Mouse (Mus musculus): Measurements from ENCODE around the gene Ptprn2. TPM values are rescaled to one million over a fixed set of nuclear protein-coding genes. Genes with fewer than 3 reads are reported as not detected.

The Ptprn2 gene
- polyA plus RNA-seq, 1 experiment from 2014 or later: 0.79 TPM

DNA sequence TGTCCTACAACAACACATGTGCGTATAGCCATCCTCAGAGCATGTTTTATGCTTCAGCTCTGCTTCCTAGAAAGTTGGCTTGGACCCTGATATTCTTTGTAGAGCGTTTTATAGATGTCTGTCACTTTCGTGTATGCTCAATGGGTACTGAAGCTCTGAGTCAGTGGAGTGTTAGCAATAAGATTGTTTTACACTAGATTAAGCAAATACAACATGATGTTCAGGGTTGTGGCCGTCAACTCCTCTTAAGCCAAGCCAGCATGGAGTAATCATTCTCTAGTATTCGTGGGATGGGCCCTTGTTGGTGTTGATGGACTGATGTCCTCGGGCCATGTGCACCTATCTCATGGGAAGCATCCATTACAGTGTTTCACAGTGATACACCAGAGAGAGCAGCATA is 610.4 kb downstream of the Ptprn2 start:
- Histone ChIP-seq H3K9ac (replicated peaks; ENCODE audit: low read length) (no peak overlapping the region), H3K4me1 (ENCODE audit: control insufficient read depth, insufficient read depth, low read length) (no peaks in the 10 kb centered on the region), H3K36me3 (replicated peaks; ENCODE audit: control insufficient read depth, insufficient read depth, low read depth, low read length) (no peaks in the 10 kb centered on the region), H3K9me3 (replicated peaks; ENCODE audit: control insufficient read depth, low read length) (no peaks in the 10 kb centered on the region), H3K27ac (replicated peaks; ENCODE audit: low read depth, low read length) (no peak overlapping the region), H3K27me3 (ENCODE audit: control insufficient read depth, insufficient read depth, low read length) (no peaks in the 10 kb centered on the region), H3K4me3 (ENCODE audit: low read depth, low read length) (no peak overlapping the region), H3K4me2 (ENCODE audit: low read depth, low read length) (no peak overlapping the region)
- DNase-seq (ENCODE audit: low spot score) (no peak), ATAC-seq (replicated peaks; ENCODE audit: insufficient number of reproducible peaks, low FRiP score, low TSS enrichment, low read depth) (no peak)
- 83% methylated on average over 6 of the region's 6 CpGs for WGBS

DNA sequence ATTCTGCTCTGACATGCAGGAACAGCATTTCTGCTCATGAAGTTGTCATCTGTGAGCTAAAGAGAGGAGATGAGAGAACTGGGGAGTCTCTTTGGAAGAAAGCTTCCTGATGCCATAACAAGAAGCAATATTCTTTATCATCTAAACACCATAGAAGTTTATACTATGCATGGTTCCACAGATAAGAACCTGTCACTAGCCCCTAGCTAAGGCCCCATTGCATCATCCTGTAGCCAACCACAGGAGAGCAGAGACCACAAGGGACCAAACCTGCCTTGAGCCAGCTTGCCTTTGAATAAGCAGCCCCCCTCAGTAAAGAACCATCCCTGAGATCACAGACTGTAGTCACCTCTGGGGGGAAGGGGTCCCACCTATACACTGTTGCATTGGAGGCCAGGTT is 612.8 kb downstream of the Ptprn2 start:
- Histone ChIP-seq H3K27me3 (ENCODE audit: control insufficient read depth, insufficient read depth, low read length) (no peaks in the 10 kb centered on the region), H3K9ac (replicated peaks; ENCODE audit: low read length) (no peak overlapping the region), H3K9me3 (replicated peaks; ENCODE audit: control insufficient read depth, low read length) (no peaks in the 10 kb centered on the region), H3K4me1 (ENCODE audit: control insufficient read depth, insufficient read depth, low read length) (no peaks in the 10 kb centered on the region), H3K4me2 (ENCODE audit: low read depth, low read length) (no peak overlapping the region), H3K4me3 (ENCODE audit: low read depth, low read length) (no peak overlapping the region), H3K36me3 (replicated peaks; ENCODE audit: control insufficient read depth, insufficient read depth, low read depth, low read length) (no peaks in the 10 kb centered on the region), H3K27ac (replicated peaks; ENCODE audit: low read depth, low read length) (no peak overlapping the region)
- ATAC-seq (replicated peaks; ENCODE audit: insufficient number of reproducible peaks, low FRiP score, low TSS enrichment, low read depth) (no peak), DNase-seq (ENCODE audit: low spot score) (no peak)

DNA sequence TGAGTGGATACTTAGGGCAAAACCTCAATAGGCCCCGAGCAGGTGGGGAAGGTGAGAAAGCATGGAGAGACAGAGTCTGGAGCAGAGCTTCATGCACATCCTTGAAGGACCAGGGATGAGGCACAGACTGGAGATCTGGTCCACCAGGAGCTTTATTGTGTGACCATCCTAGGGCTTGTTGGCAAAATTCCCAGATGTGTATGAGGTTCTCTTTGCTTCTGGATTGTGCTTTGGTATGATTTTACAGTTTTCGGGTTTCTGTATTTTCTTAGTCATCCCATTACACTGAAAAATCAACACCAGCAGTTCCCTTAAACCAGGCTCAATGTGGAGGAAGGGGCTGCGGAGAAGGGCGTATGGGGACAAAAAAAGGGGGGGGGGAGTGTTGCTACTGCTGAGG is 621.2 kb downstream of the Ptprn2 start:
- Histone ChIP-seq H3K4me3 (ENCODE audit: low read depth, low read length) (no peak overlapping the region), H3K27ac (replicated peaks; ENCODE audit: low read depth, low read length) (no peak overlapping the region), H3K4me2 (ENCODE audit: low read depth, low read length) (no peak overlapping the region), H3K9me3 (replicated peaks; ENCODE audit: control insufficient read depth, low read length) (no peaks in the 10 kb centered on the region), H3K27me3 (ENCODE audit: control insufficient read depth, insufficient read depth, low read length) (no peaks in the 10 kb centered on the region), H3K36me3 (replicated peaks; ENCODE audit: control insufficient read depth, insufficient read depth, low read depth, low read length) (no peaks in the 10 kb centered on the region), H3K9ac (replicated peaks; ENCODE audit: low read length) (no peak overlapping the region), H3K4me1 (ENCODE audit: control insufficient read depth, insufficient read depth, low read length) (no peaks in the 10 kb centered on the region; the same call in 1 of the 2 replicates)
- 43% methylated on average over 4 of the region's 4 CpGs for WGBS
- DNase-seq (ENCODE audit: low spot score) (no peak), ATAC-seq (replicated peaks; ENCODE audit: insufficient number of reproducible peaks, low FRiP score, low TSS enrichment, low read depth) (no peak)

DNA sequence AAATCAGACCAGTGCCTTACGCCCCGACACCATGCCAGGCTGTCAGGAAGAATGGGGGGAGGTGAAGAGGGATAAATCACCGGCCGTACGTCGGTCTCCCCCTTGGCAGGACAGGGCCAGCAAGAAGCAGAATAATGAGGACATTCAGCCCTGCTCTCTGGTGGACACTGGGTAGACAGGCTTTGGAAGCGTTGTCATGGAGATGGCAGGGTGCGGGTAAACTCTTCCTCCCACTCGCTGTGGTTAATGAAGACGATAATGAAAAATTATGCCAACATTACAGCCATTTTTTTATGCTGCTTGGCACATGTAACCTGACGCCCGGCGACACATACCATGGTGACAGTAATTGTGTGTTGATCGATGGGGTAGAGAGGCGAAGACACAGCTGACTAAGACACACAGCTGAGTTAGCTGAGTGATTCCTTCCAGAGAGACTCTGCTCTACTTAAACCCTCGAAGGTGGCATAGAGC is 621.7 kb downstream of the Ptprn2 start:
- peak; percentile 36 for DNase-seq (ENCODE audit: low spot score)
- Histone ChIP-seq H3K27ac (replicated peaks; ENCODE audit: low read depth, low read length) (no peak overlapping the region), H3K9me3 (replicated peaks; ENCODE audit: control insufficient read depth, low read length) (no peaks in the 10 kb centered on the region), H3K36me3 (replicated peaks; ENCODE audit: control insufficient read depth, insufficient read depth, low read depth, low read length) (no peaks in the 10 kb centered on the region), H3K27me3 (ENCODE audit: control insufficient read depth, insufficient read depth, low read length) (no peaks in the 10 kb centered on the region), H3K4me1 (ENCODE audit: control insufficient read depth, insufficient read depth, low read length) (no peaks in the 10 kb centered on the region; the same call in 1 of the 2 replicates), H3K9ac (replicated peaks; ENCODE audit: low read length) (no peak overlapping the region), H3K4me3 (ENCODE audit: low read depth, low read length) (no peak overlapping the region), H3K4me2 (ENCODE audit: low read depth, low read length) (no peak overlapping the region)
- WGBS: 22% methylated on average over 16 of the region's 16 CpGs
- peak; percentile 91 for ATAC-seq (replicated peaks; ENCODE audit: insufficient number of reproducible peaks, low FRiP score, low TSS enrichment, low read depth)

DNA sequence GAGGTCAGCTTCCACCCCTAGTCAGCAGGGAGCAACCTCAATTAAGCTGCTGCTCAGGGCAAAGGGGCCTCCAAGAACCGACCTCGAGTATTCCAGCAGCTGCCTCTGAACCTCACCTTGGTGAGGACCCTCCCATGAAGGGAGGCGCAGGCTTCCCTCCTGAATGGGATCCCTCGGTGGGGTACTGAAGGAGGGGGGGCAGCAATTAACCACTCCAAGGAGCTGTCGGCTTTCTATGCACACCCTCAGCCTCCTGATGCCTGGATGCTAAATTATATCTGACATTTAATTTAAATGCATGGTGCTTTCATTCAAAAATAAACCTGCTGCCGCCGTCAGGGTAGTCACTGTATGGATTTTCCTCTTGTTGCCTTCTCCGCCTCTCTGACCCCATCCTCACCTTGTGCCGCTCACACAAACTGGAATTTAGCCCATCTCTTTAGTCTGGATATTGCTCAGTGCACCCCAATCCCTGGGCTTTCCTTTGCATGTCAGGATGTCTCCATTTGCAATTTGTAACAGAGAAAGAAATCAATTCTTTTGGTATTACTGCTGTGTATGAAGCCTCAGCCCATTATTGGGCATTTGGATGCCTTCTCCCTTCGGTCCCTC is 629.8 kb downstream of the Ptprn2 start:
- H3K4me3 ChIP-seq (ENCODE audit: low read depth, low read length): no peak overlapping the region
- no peak overlapping the region for H3K4me2 ChIP-seq (ENCODE audit: low read depth, low read length)
- DNase-seq (ENCODE audit: low spot score) (no peak), ATAC-seq (replicated peaks; ENCODE audit: insufficient number of reproducible peaks, low FRiP score, low TSS enrichment, low read depth) (no peak)
- no peaks in the 10 kb centered on the region for H3K27me3 ChIP-seq (ENCODE audit: control insufficient read depth, insufficient read depth, low read length)
- H3K27ac ChIP-seq (replicated peaks; ENCODE audit: low read depth, low read length): no peak overlapping the region
- H3K9ac ChIP-seq (replicated peaks; ENCODE audit: low read length): no peak overlapping the region
- WGBS: 62% methylated on average over 10 of the region's 10 CpGs
- no peaks in the 10 kb centered on the region for H3K36me3 ChIP-seq (replicated peaks; ENCODE audit: control insufficient read depth, insufficient read depth, low read depth, low read length)
- no peaks in the 10 kb centered on the region for H3K9me3 ChIP-seq (replicated peaks; ENCODE audit: control insufficient read depth, low read length)
- no peaks in the 10 kb centered on the region for H3K4me1 ChIP-seq (ENCODE audit: control insufficient read depth, insufficient read depth, low read length)

DNA sequence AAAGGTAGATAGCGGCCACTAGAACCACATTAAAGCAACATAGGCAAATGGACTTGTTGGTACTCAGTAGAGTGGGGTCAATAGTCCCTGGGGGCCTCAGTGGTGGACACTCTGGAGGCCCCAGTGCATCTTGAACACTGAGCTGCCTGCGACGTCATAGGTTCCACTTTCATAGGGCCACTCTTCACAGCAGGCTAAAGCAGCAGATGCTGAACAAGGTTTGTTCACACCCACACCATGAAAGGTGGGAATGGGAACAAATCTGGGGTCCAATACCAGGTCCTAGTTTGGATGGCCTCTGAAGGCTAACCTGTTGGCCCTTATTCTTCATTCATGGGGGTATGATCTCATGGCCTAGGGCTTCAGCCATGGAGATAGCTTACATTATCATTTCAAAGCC is 641.6 kb downstream of the Ptprn2 start:
- Histone ChIP-seq H3K4me2 (ENCODE audit: low read depth, low read length) (no peak overlapping the region), H3K27ac (replicated peaks; ENCODE audit: low read depth, low read length) (no peak overlapping the region), H3K4me3 (ENCODE audit: low read depth, low read length) (no peak overlapping the region), H3K4me1 (ENCODE audit: control insufficient read depth, insufficient read depth, low read length) (no peaks in the 10 kb centered on the region), H3K36me3 (replicated peaks; ENCODE audit: control insufficient read depth, insufficient read depth, low read depth, low read length) (no peaks in the 10 kb centered on the region), H3K9ac (replicated peaks; ENCODE audit: low read length) (no peak overlapping the region), H3K27me3 (ENCODE audit: control insufficient read depth, insufficient read depth, low read length) (no peaks in the 10 kb centered on the region), H3K9me3 (replicated peaks; ENCODE audit: control insufficient read depth, low read length) (no peaks in the 10 kb centered on the region)
- WGBS: 97% methylated on average over 3 of the region's 3 CpGs
- no peak for DNase-seq (ENCODE audit: low spot score)
- no peak for ATAC-seq (replicated peaks; ENCODE audit: insufficient number of reproducible peaks, low FRiP score, low TSS enrichment, low read depth)

DNA sequence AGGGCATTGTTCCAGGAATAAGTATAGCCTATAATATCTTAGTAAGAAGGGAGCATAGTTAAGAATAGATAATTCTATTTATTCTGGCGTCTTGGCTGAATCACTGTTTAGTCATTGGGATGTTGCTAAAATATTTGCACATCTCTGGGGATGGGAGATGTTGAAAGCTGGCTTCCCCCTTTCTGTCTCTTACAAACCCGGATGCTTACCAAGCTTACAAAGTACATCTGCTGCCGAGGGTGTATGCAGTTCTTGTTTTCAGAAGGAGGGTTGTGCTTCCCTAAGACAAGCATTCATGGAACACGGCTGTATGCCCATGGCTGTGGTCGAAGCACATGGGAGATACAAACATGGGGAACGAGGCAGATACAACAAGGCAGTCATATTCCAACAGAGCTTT is 642.0 kb downstream of the Ptprn2 start:
- 85% methylated on average over 6 of the region's 6 CpGs for WGBS
- DNase-seq (ENCODE audit: low spot score): no peak
- H3K9ac ChIP-seq (replicated peaks; ENCODE audit: low read length): no peak overlapping the region
- H3K36me3 ChIP-seq (replicated peaks; ENCODE audit: control insufficient read depth, insufficient read depth, low read depth, low read length): no peaks in the 10 kb centered on the region
- no peak overlapping the region for H3K4me2 ChIP-seq (ENCODE audit: low read depth, low read length)
- ATAC-seq (replicated peaks; ENCODE audit: insufficient number of reproducible peaks, low FRiP score, low TSS enrichment, low read depth): no peak
- H3K4me1 ChIP-seq (ENCODE audit: control insufficient read depth, insufficient read depth, low read length): no peaks in the 10 kb centered on the region
- no peaks in the 10 kb centered on the region for H3K9me3 ChIP-seq (replicated peaks; ENCODE audit: control insufficient read depth, low read length)
- H3K27me3 ChIP-seq (ENCODE audit: control insufficient read depth, insufficient read depth, low read length): no peaks in the 10 kb centered on the region
- no peak overlapping the region for H3K27ac ChIP-seq (replicated peaks; ENCODE audit: low read depth, low read length)
- no peak overlapping the region for H3K4me3 ChIP-seq (ENCODE audit: low read depth, low read length)

DNA sequence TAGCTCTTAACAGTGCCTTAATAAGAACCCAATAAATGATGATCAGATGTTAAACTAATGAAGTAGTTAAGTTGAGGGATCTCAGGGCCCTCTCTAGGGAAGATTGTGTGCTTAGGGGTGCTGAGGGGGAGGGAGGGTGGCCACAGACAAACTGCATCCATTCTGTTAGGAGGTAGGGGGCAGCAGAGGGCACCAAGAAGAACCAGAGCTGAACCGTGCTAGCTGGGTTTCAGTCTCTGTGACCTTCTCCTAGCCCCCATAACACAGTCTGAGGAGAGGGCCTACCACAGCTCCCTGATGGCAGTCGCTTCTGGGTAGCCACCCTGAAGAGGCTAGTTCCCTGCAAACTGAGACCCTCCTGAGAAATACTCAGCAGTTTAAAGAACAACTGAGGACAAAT is 646.6 kb downstream of the Ptprn2 start:
- Histone ChIP-seq H3K27ac (replicated peaks; ENCODE audit: low read depth, low read length) (no peak overlapping the region), H3K4me3 (ENCODE audit: low read depth, low read length) (no peak overlapping the region), H3K36me3 (replicated peaks; ENCODE audit: control insufficient read depth, insufficient read depth, low read depth, low read length) (no peaks in the 10 kb centered on the region), H3K4me1 (ENCODE audit: control insufficient read depth, insufficient read depth, low read length) (no peaks in the 10 kb centered on the region), H3K4me2 (ENCODE audit: low read depth, low read length) (no peak overlapping the region), H3K27me3 (ENCODE audit: control insufficient read depth, insufficient read depth, low read length) (no peaks in the 10 kb centered on the region), H3K9me3 (replicated peaks; ENCODE audit: control insufficient read depth, low read length) (no peaks in the 10 kb centered on the region), H3K9ac (replicated peaks; ENCODE audit: low read length) (no peak overlapping the region)
- DNase-seq (ENCODE audit: low spot score) (peak; percentile 25), ATAC-seq (replicated peaks; ENCODE audit: insufficient number of reproducible peaks, low FRiP score, low TSS enrichment, low read depth) (no peak)
- 9% methylated on average over 2 of the region's 2 CpGs for WGBS
